Mouse (Mus musculus) liver, postnatal 0 days (tissue): ENCODE results near the gene Spdef. TPM values are rescaled to one million over a fixed set of nuclear protein-coding genes. Genes with fewer than 3 reads are reported as not detected.

Experiments
- ATAC-seq: fragments of 200-750 bp; cut with Nextera tagmentation; 2 replicates; pipeline ENCODE4 v1.8.0; 2017; ENCODE audit warnings: mild to moderate bottlenecking, moderate library complexity
- DNase-seq: peaks from one replicate; pipeline ENCODE4 v3.0.0-alpha.2; 2016
- H3K27ac ChIP-seq: fragments of 300-500 bp; sonication (generic); 2 replicates; pipeline ENCODE4 v1.5.1; 2014; ENCODE audit warnings: antibody characterized with exemption, moderate library complexity, mild to moderate bottlenecking, low read depth
- H3K27me3 ChIP-seq: fragments of 300-500 bp; sonication (generic); 2 replicates; pipeline ENCODE4 v1.6.1; 2014; ENCODE audit warnings: low read length, control low read depth, mixed read lengths; ENCODE audit not compliant: insufficient read depth
- H3K36me3 ChIP-seq: fragments of 300-500 bp; sonication (generic); replicated peaks from 2 replicates; pipeline ENCODE4 v1.6.1; 2014; ENCODE audit warnings: mild to moderate bottlenecking, control low read depth, low read length, moderate library complexity, mixed read lengths; ENCODE audit not compliant: insufficient read depth
- H3K4me1 ChIP-seq: fragments of 300-500 bp; sonication (generic); 2 replicates; pipeline ENCODE4 v1.6.1; 2014; ENCODE audit warnings: antibody characterized with exemption, mild to moderate bottlenecking, control low read depth; ENCODE audit not compliant: insufficient read depth
- H3K4me2 ChIP-seq: fragments of 300-500 bp; sonication (generic); 2 replicates; pipeline ENCODE4 v1.6.1; 2014; ENCODE audit warnings: low read depth, mild to moderate bottlenecking, low read length, moderate library complexity, mixed read lengths
- H3K4me3 ChIP-seq: fragments of 300-500 bp; sonication (generic); 2 replicates; pipeline ENCODE4 v1.5.1; 2014; ENCODE audit warnings: low read depth, low read length
- H3K9ac ChIP-seq: fragments of 300-500 bp; sonication (generic); replicated peaks from 2 replicates; pipeline ENCODE4 v1.6.1; 2014; ENCODE audit warnings: mild to moderate bottlenecking, moderate library complexity
- H3K9me3 ChIP-seq: fragments of 300-500 bp; sonication (generic); 2 replicates; pipeline ENCODE4 v1.6.1; 2016; ENCODE audit warnings: mild to moderate bottlenecking, control low read depth, low read length, mixed read lengths
- CTCF ChIP-seq: sonication (generic); IDR thresholded peaks from 2 replicates; pipeline ENCODE4 v1.5.1; 2016; ENCODE audit warnings: antibody characterized with exemption, low read depth
- EP300 ChIP-seq: IDR thresholded peaks from 2 replicates; pipeline ENCODE4 v1.6.1; 2016; ENCODE audit warnings: antibody characterized with exemption, low read depth, mild to moderate bottlenecking
- WGBS: fragments of 180-500 bp; shearing (Covaris S2); extraction: QIAGEN DNeasy Blood & Tissue Kit; methylation state at CpG from one replicate; pipeline ENCODE4 v1.1.7; 2014; ENCODE audit not compliant: insufficient replicate concordance; 5-methylcytosine and 5-hydroxymethylcytosine counted together
- polyA plus RNA-seq: library from polyadenylated mRNA; unstranded; fragments of >200 nt; fragmentation: Nextera tagmentation; extraction: Ambion mirVana; gene quantifications from 2 replicates; pipeline ENCODE4 v1.2.1, GENCODE M21; 2015

The Spdef gene
- polyA plus RNA-seq, 1 experiment from 2014 or later, result not detected

- ATAC-seq, result peak; percentile 88
- no peaks in the 10 kb centered on the region for H3K36me3 ChIP-seq
Observed at GRCm38 (mm10) chr17:27707954-27708661, 20.6 kb downstream of the Spdef start.

DNA sequence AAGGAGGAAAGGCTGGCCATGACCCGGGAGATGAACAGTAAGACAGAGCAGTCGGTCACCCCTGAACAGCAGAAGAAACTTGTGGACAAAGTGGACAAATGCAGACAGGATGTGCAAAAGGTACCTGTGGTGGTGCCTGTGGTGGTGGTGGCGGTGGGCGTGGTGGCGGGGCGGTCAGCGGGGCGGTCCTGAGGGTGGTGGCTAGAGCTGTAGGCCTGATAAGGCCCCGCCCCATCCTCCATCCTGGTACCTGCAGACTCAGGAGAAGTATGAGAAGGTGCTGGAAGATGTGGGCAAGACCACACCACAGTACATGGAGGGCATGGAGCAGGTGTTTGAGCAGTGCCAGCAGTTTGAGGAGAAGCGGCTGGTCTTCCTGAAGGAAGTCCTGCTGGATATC is 23.1 kb downstream of the Spdef start:
- H3K27ac ChIP-seq, result no peak overlapping the region
- H3K4me3 ChIP-seq, result no peak overlapping the region
- DNase-seq, result no peak
- 48% methylated on average over 10 of the region's 10 CpGs for WGBS
- no peaks in the 10 kb centered on the region for H3K36me3 ChIP-seq
- H3K4me1 ChIP-seq, result peaks cover 12% of the 10 kb centered on the region; the same call in 1 of the 2 replicates
- no peak overlapping the region for H3K9ac ChIP-seq
- peaks cover 6% of the 10 kb centered on the region; the same call in 1 of the 2 replicates for H3K27me3 ChIP-seq
- TF ChIP-seq CTCF (no peak), EP300 (no peak)
- ATAC-seq, result no peak
- H3K4me2 ChIP-seq, result no peak overlapping the region
- no peaks in the 10 kb centered on the region for H3K9me3 ChIP-seq

More at GRCm38 (mm10) chr17:27707954-27708661, 20.6 kb downstream of the Spdef start:
- peak; percentile 88 for DNase-seq
- H3K27ac ChIP-seq, result no peak overlapping the region
- H3K4me1 ChIP-seq, result peaks cover 6% of the 10 kb centered on the region; the same call in 1 of the 2 replicates
- H3K4me2 ChIP-seq, result peak overlapping the region; percentile 62
- H3K9me3 ChIP-seq, result no peaks in the 10 kb centered on the region
- H3K4me3 ChIP-seq, result peak overlapping the region; percentile 8; the same call in 1 of the 2 replicates
- H3K27me3 ChIP-seq, result peaks cover 6% of the 10 kb centered on the region; the same call in 1 of the 2 replicates
- WGBS, result 4% methylated on average over 23 of the region's 25 CpGs
- peak; percentile 37 for TF ChIP-seq CTCF
- TF ChIP-seq EP300, result no peak
- H3K9ac ChIP-seq, result no peak overlapping the region

- no peak overlapping the region for H3K9ac ChIP-seq
- no peak for ATAC-seq
- peaks cover 6% of the 10 kb centered on the region; the same call in 1 of the 2 replicates for H3K27me3 ChIP-seq
- H3K27ac ChIP-seq, result no peak overlapping the region
- H3K9me3 ChIP-seq, result peaks cover 5% of the 10 kb centered on the region; the same call in 1 of the 2 replicates
- no peak for TF ChIP-seq CTCF
- TF ChIP-seq EP300, result no peak
- no peak for DNase-seq
- no peak overlapping the region for H3K4me2 ChIP-seq
- no peaks in the 10 kb centered on the region for H3K36me3 ChIP-seq
- H3K4me1 ChIP-seq, result peaks cover 12% of the 10 kb centered on the region; the same call in 1 of the 2 replicates
- no peak overlapping the region for H3K4me3 ChIP-seq
- WGBS, result 53% methylated on average over 5 of the region's 5 CpGs
Observed at GRCm38 (mm10) chr17:27703961-27704621, 24.7 kb downstream of the Spdef start.

GRCm38 (mm10) chr17:27702518-27702917 is 26.2 kb downstream of the Spdef start:
- ATAC-seq (peak; percentile 47; the same call in 1 of the 2 replicates), DNase-seq (peak; percentile 70)
- H3K4me3 ChIP-seq, result no peak overlapping the region

GRCm38 (mm10) chr17:27701856-27702255 is 26.9 kb downstream of the Spdef start:
- no peak for ATAC-seq
- Histone ChIP-seq H3K4me2 (no peak overlapping the region), H3K4me3 (no peak overlapping the region), H3K9me3 (peaks cover 5% of the 10 kb centered on the region; the same call in 1 of the 2 replicates), H3K27ac (no peak overlapping the region), H3K9ac (no peak overlapping the region), H3K27me3 (peaks cover 3% of the 10 kb centered on the region; the same call in 1 of the 2 replicates), H3K4me1 (peaks cover 5% of the 10 kb centered on the region; the same call in 1 of the 2 replicates), H3K36me3 (no peaks in the 10 kb centered on the region)
- no peak for DNase-seq
- 79% methylated on average over 6 of the region's 6 CpGs for WGBS
- no peak for TF ChIP-seq EP300

More at GRCm38 (mm10) chr17:27702518-27702917, 26.2 kb downstream of the Spdef start:
- Histone ChIP-seq H3K27me3 (peaks cover 6% of the 10 kb centered on the region; the same call in 1 of the 2 replicates), H3K4me2 (peak overlapping the region; percentile 59), H3K36me3 (no peaks in the 10 kb centered on the region), H3K27ac (no peak overlapping the region), H3K9ac (no peak overlapping the region), H3K9me3 (peaks cover 5% of the 10 kb centered on the region; the same call in 1 of the 2 replicates), H3K4me1 (peaks cover 6% of the 10 kb centered on the region; the same call in 1 of the 2 replicates)
- WGBS, result under 1% methylated on average over 33 of the region's 34 CpGs
- TF ChIP-seq EP300, result no peak
- peak; percentile 79 for TF ChIP-seq CTCF

- no peak overlapping the region for H3K4me3 ChIP-seq
- TF ChIP-seq EP300, result no peak
- no peak for TF ChIP-seq CTCF
- no peaks in the 10 kb centered on the region for H3K36me3 ChIP-seq
- H3K4me2 ChIP-seq, result no peak overlapping the region
- no peak overlapping the region for H3K27ac ChIP-seq
- DNase-seq (no peak), ATAC-seq (no peak)
- no peak overlapping the region for H3K9ac ChIP-seq
- WGBS, result 76% methylated on average over 2 of the region's 2 CpGs
- peaks cover 5% of the 10 kb centered on the region; the same call in 1 of the 2 replicates for H3K9me3 ChIP-seq
- no peaks in the 10 kb centered on the region for H3K27me3 ChIP-seq
- peaks cover 5% of the 10 kb centered on the region; the same call in 1 of the 2 replicates for H3K4me1 ChIP-seq
Observed at GRCm38 (mm10) chr17:27700812-27701211, 27.9 kb downstream of the Spdef start.
